In genomic region chr13:116028583-116028982, GRCm38 (mm10) we compare ENCODE assay signal across 29 mouse cellular contexts.
"Had no signal": no experiment of that assay in that cellular context is flagged by ENCODE, and none has a peak within 500 bp of the region (broad histone marks: within the 10 kb centered on the region; RNA-seq: fewer than 3 reads in every experiment).

No protein-coding gene starts in this region.

- H3K27me3 ChIP-seq: limb, embryonic 12.5 days; limb, embryonic 13.5 days; limb, embryonic 15.5 days; liver, embryonic 12.5 days; liver, embryonic 13.5 days; liver, embryonic 15.5 days; lung, embryonic 15.5 days; megakaryocyte, embryonic 14.5 days; midbrain, embryonic 12.5 days; midbrain, embryonic 13.5 days; midbrain, embryonic 15.5 days had no signal

- H3K36me3 ChIP-seq: limb, embryonic 10.5 days; limb, embryonic 12.5 days; limb, embryonic 13.5 days; limb, embryonic 15.5 days; liver, embryonic 12.5 days; liver, embryonic 13.5 days; liver, embryonic 15.5 days; lung, embryonic 15.5 days; midbrain, embryonic 10.5 days; midbrain, embryonic 12.5 days; midbrain, embryonic 13.5 days; midbrain, embryonic 15.5 days had no signal

- H3K4me3 ChIP-seq: limb, embryonic 10.5 days; limb, embryonic 12.5 days; limb, embryonic 13.5 days; limb, embryonic 15.5 days; liver, embryonic 12.5 days; liver, embryonic 13.5 days; liver, embryonic 15.5 days; lung, embryonic 15.5 days; megakaryocyte, embryonic 14.5 days; midbrain, embryonic 10.5 days; midbrain, embryonic 12.5 days; midbrain, embryonic 13.5 days; midbrain, embryonic 15.5 days; myocyte had no signal

- H3K9me3 ChIP-seq: limb, embryonic 10.5 days; limb, embryonic 12.5 days; limb, embryonic 13.5 days; limb, embryonic 15.5 days; liver, embryonic 12.5 days; liver, embryonic 13.5 days; liver, embryonic 15.5 days; lung, embryonic 15.5 days; megakaryocyte, embryonic 14.5 days; midbrain, embryonic 10.5 days; midbrain, embryonic 12.5 days; midbrain, embryonic 13.5 days; midbrain, embryonic 15.5 days had no signal

- H3K27ac ChIP-seq: limb, embryonic 10.5 days; limb, embryonic 12.5 days; limb, embryonic 13.5 days; limb, embryonic 15.5 days; liver, embryonic 12.5 days; liver, embryonic 13.5 days; liver, embryonic 14.5 days; liver, embryonic 15.5 days; lung, embryonic 15.5 days; macrophage; midbrain, embryonic 10.5 days; midbrain, embryonic 12.5 days; midbrain, embryonic 13.5 days; midbrain, embryonic 15.5 days had no signal

- H3K4me2 ChIP-seq: limb, embryonic 12.5 days; limb, embryonic 13.5 days; limb, embryonic 15.5 days; liver, embryonic 11.5 days; liver, embryonic 12.5 days; liver, embryonic 13.5 days; liver, embryonic 15.5 days; lung, embryonic 14.5 days; lung, embryonic 15.5 days; midbrain, embryonic 11.5 days; midbrain, embryonic 12.5 days; midbrain, embryonic 13.5 days; midbrain, embryonic 15.5 days had no signal

- H3K9ac ChIP-seq: limb, embryonic 12.5 days; limb, embryonic 13.5 days; limb, embryonic 15.5 days; liver, embryonic 12.5 days; liver, embryonic 13.5 days; liver, embryonic 14.5 days; liver, embryonic 15.5 days; liver, postnatal 0 days; lung, embryonic 14.5 days; lung, embryonic 15.5 days; midbrain, embryonic 12.5 days; midbrain, embryonic 13.5 days; midbrain, embryonic 15.5 days had no signal

- H3K4me1 ChIP-seq: limb, embryonic 10.5 days; limb, embryonic 12.5 days; limb, embryonic 13.5 days; limb, embryonic 15.5 days; liver, embryonic 12.5 days; liver, embryonic 13.5 days; liver, embryonic 15.5 days; lung, embryonic 15.5 days; megakaryocyte, embryonic 14.5 days; midbrain, embryonic 10.5 days; midbrain, embryonic 12.5 days; midbrain, embryonic 13.5 days; midbrain, embryonic 15.5 days had no signal

- DNase-seq: left cerebral cortex, postnatal 4 days; liver; liver, embryonic 13.5 days; liver, postnatal 0 days; lung, adult 18-20 months; lung, adult 2 months; lung, embryonic 14.5 days; lung, postnatal 10 days; lung, postnatal 14 days; lung, postnatal 36 days; lung, postnatal 4 days; midbrain, embryonic 14.5 days had no signal
